Mouse (Mus musculus): ENCODE results near the gene Ccdc84.

DNA sequence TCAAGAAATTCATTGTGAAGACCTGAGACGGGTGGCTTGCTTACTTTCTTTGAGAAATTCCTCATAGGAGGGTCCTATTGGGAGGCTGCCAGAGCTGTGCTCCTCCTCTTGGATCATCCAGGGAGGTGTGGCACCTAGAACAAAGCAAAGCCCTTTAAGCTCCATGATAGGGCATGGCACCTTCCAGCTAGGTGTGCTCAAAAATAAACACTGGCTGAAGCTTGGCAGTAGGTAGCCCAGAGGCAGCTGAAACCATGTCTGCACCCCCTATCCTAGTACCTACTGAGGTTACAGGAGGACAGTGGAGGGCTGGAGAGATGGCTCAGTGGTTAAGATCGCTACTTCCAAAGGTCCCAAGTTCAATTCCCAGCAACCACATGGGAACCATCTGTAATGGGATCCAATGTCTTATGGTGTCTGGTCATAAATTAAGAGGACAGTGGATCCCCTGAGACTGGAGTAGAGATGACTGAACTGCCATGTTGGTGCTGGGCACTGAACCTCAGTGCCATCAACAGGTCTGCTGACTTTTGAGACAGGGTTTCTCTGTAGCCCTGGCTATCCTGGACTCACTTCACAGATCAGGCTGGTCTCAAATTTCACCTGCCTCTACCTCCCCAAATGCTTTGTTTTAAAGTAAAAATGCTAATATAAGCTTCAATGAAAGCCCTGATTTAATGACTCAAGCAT is 7.6 kb downstream of the Ccdc84 start:
- no peak for TF ChIP-seq POLR2A (IDR thresholded peaks at IDR 0.05; ENCODE audit: insufficient read length, low read depth)
- no peak for TF ChIP-seq MYOG (IDR thresholded peaks at IDR 0.05; ENCODE audit: control insufficient read depth in 1 of 3, insufficient read depth in 1 of 3, insufficient read length in 2 of 3, low read depth in 2 of 3)
- TF ChIP-seq CEBPB (IDR thresholded peaks at IDR 0.05; ENCODE audit: insufficient read depth, poor library complexity, severe bottlenecking), result no peak
- no peak for TF ChIP-seq MAX (IDR thresholded peaks at IDR 0.05; ENCODE audit: low read depth)
